Mouse (Mus musculus) spleen, embryonic (tissue): Measurements from ENCODE around the gene Fam78b.

Experiments
- CTCF ChIA-PET: fragments of 350-600 bp; sonication (Branson Sonifier 250); formaldehyde crosslinking; loops from one replicate; lab custom pipeline; 2022; lab: Charles Lee

Gene Fam78b

GRCm38 (mm10) chr1:167001174-167001843, at the start of gene Fam78b:
Gene Fam78b (plus strand): TSS chr1:167001417.
- CTCF ChIA-PET: interaction anchor here (0.5 kb wide), 1 partner anchor 239 kb away, joined by 3 read pairs; no protein-coding TSS in a partner anchor

- CTCF ChIA-PET: no interaction called here
Measured at GRCm38 (mm10) chr1:166964508-166964907, 36.7 kb upstream of the Fam78b start.

GRCm38 (mm10) chr1:166968271-166968670, 32.9 kb upstream of the Fam78b start:
- CTCF ChIA-PET: no interaction called here

- CTCF ChIA-PET: no interaction called here
Measured at GRCm38 (mm10) chr1:166973731-166974130, 27.5 kb upstream of the Fam78b start.

GRCm38 (mm10) chr1:166978611-166979010, 22.6 kb upstream of the Fam78b start:
- CTCF ChIA-PET: no interaction called here

GRCm38 (mm10) chr1:166994266-166994665, 7.0 kb upstream of the Fam78b start:
- CTCF ChIA-PET: no interaction called here

GRCm38 (mm10) chr1:166996250-166996649, 5.0 kb upstream of the Fam78b start:
- CTCF ChIA-PET: interaction anchor here (0.6 kb wide), 1 partner anchor 639 kb away, joined by 9 read pairs; no protein-coding TSS in a partner anchor

GRCm38 (mm10) chr1:166996811-166997210, 4.4 kb upstream of the Fam78b start:
- CTCF ChIA-PET: no interaction called here

- CTCF ChIA-PET: interaction anchor here (0.5 to 0.6 kb wide), 2 partner anchors 239 to 417 kb away, joined by 3 to 4 read pairs; no protein-coding TSS in a partner anchor
Measured at GRCm38 (mm10) chr1:167000529-167001173, 566 bp upstream of the Fam78b start.

- CTCF ChIA-PET: no interaction called here
Measured at GRCm38 (mm10) chr1:167001844-167002485, 748 bp downstream of the Fam78b start.

- CTCF ChIA-PET: no interaction called here
Measured at GRCm38 (mm10) chr1:167002486-167002850, 1.3 kb downstream of the Fam78b start.

GRCm38 (mm10) chr1:167004621-167005020, 3.4 kb downstream of the Fam78b start:
- CTCF ChIA-PET: no interaction called here

- CTCF ChIA-PET: no interaction called here
Measured at GRCm38 (mm10) chr1:167007341-167007740, 6.1 kb downstream of the Fam78b start.

GRCm38 (mm10) chr1:167010190-167010589, 9.0 kb downstream of the Fam78b start:
- CTCF ChIA-PET: no interaction called here

GRCm38 (mm10) chr1:167011301-167011700, 10.1 kb downstream of the Fam78b start:
- CTCF ChIA-PET: no interaction called here

GRCm38 (mm10) chr1:167012616-167013015, 11.4 kb downstream of the Fam78b start:
- CTCF ChIA-PET: no interaction called here

- CTCF ChIA-PET: no interaction called here
Measured at GRCm38 (mm10) chr1:167013234-167013864, 12.1 kb downstream of the Fam78b start.

- CTCF ChIA-PET: no interaction called here
Measured at GRCm38 (mm10) chr1:167016269-167016668, 15.1 kb downstream of the Fam78b start.

- CTCF ChIA-PET: no interaction called here
Measured at GRCm38 (mm10) chr1:167022001-167022424, 20.8 kb downstream of the Fam78b start.

- CTCF ChIA-PET: no interaction called here
Measured at GRCm38 (mm10) chr1:167022541-167023121, 21.4 kb downstream of the Fam78b start.

GRCm38 (mm10) chr1:167023794-167024193, 22.6 kb downstream of the Fam78b start:
- CTCF ChIA-PET: no interaction called here

GRCm38 (mm10) chr1:167024961-167025360, 23.7 kb downstream of the Fam78b start:
- CTCF ChIA-PET: no interaction called here
